In genomic region chr2:121413387-121414042, GRCm38 (mm10) we compare ENCODE assay signal across 8 mouse cellular contexts. TPM values are rescaled to one million over a fixed set of nuclear protein-coding genes. Genes with fewer than 3 reads are reported as not detected.
DNase-seq lines count a peak whose midpoint lies in the region; ATAC-seq and TF ChIP-seq lines count a peak whose summit lies in the region.

Gene Pdia3 (plus strand): TSS chr2:121413775.
Gene Catsper2 (minus strand): TSS chr2:121413792.

- H3K27ac ChIP-seq in hindbrain, embryonic 16.5 days (ENCODE audit: low read depth, low read length), result peak within 1 kb of the TSS; percentile 96
- H3K27ac ChIP-seq in left cerebral cortex, adult 2 months, result peak within 1 kb of the TSS; percentile 98

- H3K27me3 ChIP-seq in hindbrain, embryonic 16.5 days (replicated peaks; ENCODE audit: control insufficient read depth, insufficient read depth, low read length), result no peaks in the 10 kb centered on the region

- H3K36me3 ChIP-seq in hindbrain, embryonic 16.5 days (ENCODE audit: control insufficient read depth, insufficient read depth, low read length), result no peaks in the 10 kb centered on the region

- under 1% methylated on average over 55 of the region's 68 CpGs for WGBS in hindbrain, embryonic 16.5 days

- peak; percentile 25; the same call in 1 of the 2 replicates for TF ChIP-seq CTCF in left cerebral cortex, adult 2 months (IDR thresholded peaks at IDR 0.05)

- peak within 1 kb of the TSS; percentile 99 for H3K4me3 ChIP-seq in hindbrain, embryonic 16.5 days (ENCODE audit: low read length)
- H3K4me3 ChIP-seq in left cerebral cortex, adult 2 months, result peak within 1 kb of the TSS; percentile 90

- H3K4me1 ChIP-seq in hindbrain, embryonic 16.5 days (ENCODE audit: control insufficient read depth, insufficient read depth, low read depth, low read length), result peaks cover 21% of the 10 kb centered on the region

- ATAC-seq in hindbrain, embryonic 16.5 days, result peak; percentile 98
- peak; percentile 92 for ATAC-seq in megakaryocyte, adult 5-6 weeks (ENCODE audit: poor library complexity, severe bottlenecking)

- no peaks in the 10 kb centered on the region for H3K9me3 ChIP-seq in hindbrain, embryonic 16.5 days (ENCODE audit: control insufficient read depth, low read length)

- intact Hi-C loops in left cerebral cortex, adult 2 months (cut with DNase I), result no loop called here

- DNase-seq in WW6 (ENCODE audit: low read depth, low spot score), result peak; percentile 80
- DNase-seq in cerebellum, postnatal 4 days (ENCODE audit: low spot score in 2 of 2), result peak; percentile 90 to 94
- DNase-seq in gastrocnemius, adult 18-20 months (ENCODE audit: low spot score), result peak; percentile 96
- peak; percentile 96 for DNase-seq in left cerebral cortex, adult 2 months (ENCODE audit: extremely low spot score in 1 of 2, low spot score in 2 of 2)
- peak; percentile 92 to 94 for DNase-seq in right cerebral cortex, adult 2 months (ENCODE audit: low spot score in 2 of 2)
- DNase-seq in urinary bladder, postnatal 14 days (ENCODE audit: low spot score), result peak; percentile 96

- H3K9ac ChIP-seq in hindbrain, embryonic 16.5 days (ENCODE audit: low read depth, low read length), result peak within 1 kb of the TSS; percentile 98

- H3K4me2 ChIP-seq in hindbrain, embryonic 16.5 days (ENCODE audit: low read length), result peak within 1 kb of the TSS; percentile 74

RNA-seq across cellular contexts. Expression of gene Pdia3, which starts in this region (rescaled TPM):
- 10 to 100 TPM; 28.3 to 39.1 TPM for total RNA-seq in gastrocnemius, adult 18-20 months (2021)
- 379 and 403 TPM in 2 replicates for polyA plus RNA-seq in hindbrain, embryonic 16.5 days (2015; fragmentation: Nextera tagmentation; extraction: Ambion mirVana)
- 100 to 1,000 TPM; 170 to 202 TPM for total RNA-seq in left cerebral cortex, adult 2 months (2021)
- 273 and 278 TPM in 2 replicates for total RNA-seq in megakaryocyte, adult 5-6 weeks (2015)
- 222 and 236 TPM in 2 replicates for total RNA-seq in megakaryocyte, adult 5-6 weeks (2017)

RNA-seq across cellular contexts. Expression of gene Catsper2, which starts in this region (rescaled TPM):
- total RNA-seq in gastrocnemius, adult 18-20 months (2021), result 1 to 10 TPM; 1.7 to 1.8 TPM
- 3.5 and 3.6 TPM in 2 replicates for polyA plus RNA-seq in hindbrain, embryonic 16.5 days (2015; fragmentation: Nextera tagmentation; extraction: Ambion mirVana)
- total RNA-seq in left cerebral cortex, adult 2 months (2021), result 1 to 10 TPM; 3.6 to 4.2 TPM
- 0.98 and 2.1 TPM in 2 replicates for total RNA-seq in megakaryocyte, adult 5-6 weeks (2015)
- total RNA-seq in megakaryocyte, adult 5-6 weeks (2017), result 0.89 and 1.4 TPM in 2 replicates

Comparison
In these comparisons a context has a peak if more than half of its experiments do, and no peak if none do; other contexts are left out.
1. Peak in every context shown above with its lines: DNase-seq, ATAC-seq, H3K4me3 ChIP-seq and H3K27ac ChIP-seq.
2. RNA of gene Pdia3 (total RNA-seq): 222 to 278 TPM in megakaryocyte, adult 5-6 weeks and 170 to 202 TPM in left cerebral cortex, adult 2 months; 28.3 to 39.1 TPM in gastrocnemius, adult 18-20 months; every median in the first group is over 4 times any median in the second.